Mouse (Mus musculus) erythroid progenitor cell, adult 5-6 weeks (primary cell): Measurements from ENCODE around the gene Ypel5. TPM values are rescaled to one million over a fixed set of nuclear protein-coding genes. Genes with fewer than 3 reads are reported as not detected.

Experiments used
- ATAC-seq: replicated peaks from 2 replicates; pipeline ENCODE4 v1.8.0; 2016; ENCODE audit warnings: moderate number of reproducible peaks, mild to moderate bottlenecking, moderate TSS enrichment, inconsistent platforms; ENCODE audit not compliant: poor library complexity, low FRiP score, severe bottlenecking
- total RNA-seq, 2 experiments: library from RNA; stranded (forward) in 1 of 2; stranded (reverse) in 1 of 2; fragments of 150-400 nt in 1 of 2; fragments of 186-747, 209-891 nt in 1 of 2; gene quantifications; 2 replicates each; pipeline versions ENCODE4 v1.2.3 to v1.2.4; 2015 to 2017; ENCODE audit warnings: low replicate concordance in 2 of 2

The Ypel5 gene
- total RNA-seq, 2 experiments from 2014 or later: 92.1 to 109 TPM

DNA sequence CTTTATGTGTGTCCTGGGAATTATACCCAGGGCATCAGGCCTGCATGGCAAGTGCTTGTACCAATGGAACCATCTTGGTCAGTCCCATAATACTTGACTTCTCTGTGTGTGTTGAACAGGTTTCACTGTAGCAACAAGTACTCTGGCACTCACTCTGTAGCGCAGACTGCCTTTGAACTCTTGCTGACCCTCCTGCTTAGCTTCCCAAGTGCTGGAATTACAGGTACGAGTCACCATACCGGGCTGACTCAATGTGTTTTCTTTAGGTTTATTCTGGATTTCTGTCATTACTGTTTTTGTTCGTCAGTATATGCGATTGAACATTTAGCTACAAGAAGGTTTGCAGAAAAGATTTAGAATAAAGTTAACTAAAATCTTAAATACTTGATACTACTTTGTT, 61.7 kb downstream of the Ypel5 start:
- ATAC-seq: no peak

DNA sequence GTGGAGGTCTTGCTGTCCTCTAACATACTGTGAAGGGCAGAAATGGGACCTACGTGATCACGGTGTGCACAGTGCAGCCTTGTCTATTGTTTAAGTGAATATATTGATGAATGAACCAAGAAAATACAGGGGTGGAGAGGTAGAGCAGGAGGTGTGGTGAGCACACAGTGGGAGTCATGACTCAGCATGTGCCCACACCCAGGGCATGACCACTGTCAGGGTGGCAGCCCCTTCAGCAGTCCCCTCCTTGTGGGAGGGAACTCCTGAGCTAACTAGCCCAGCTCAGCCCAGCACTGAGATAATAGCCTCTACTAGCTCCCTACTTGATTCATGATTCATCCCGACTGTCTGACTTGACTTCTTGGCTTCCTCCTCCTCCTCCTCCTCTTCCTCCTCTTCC, 62.5 kb downstream of the Ypel5 start:
- ATAC-seq: no peak

Other genes with a start within 250 kb of the Ypel5 start
- not detected in 2 replicates for gene Alk, start 231.8 kb upstream of the Ypel5 start, total RNA-seq (2015; ENCODE audit: low replicate concordance)
- gene Alk, start 231.8 kb upstream of the Ypel5 start, total RNA-seq (2017; ENCODE audit: low replicate concordance): not detected in 2 replicates
- 8.6 and 14.3 TPM in 2 replicates for gene Lbh, start 81.9 kb downstream of the Ypel5 start, total RNA-seq (2015; ENCODE audit: low replicate concordance)
- 3.0 and 6.7 TPM in 2 replicates for gene Lbh, start 81.9 kb downstream of the Ypel5 start, total RNA-seq (2017; ENCODE audit: low replicate concordance)